Mouse (Mus musculus) liver, postnatal 0 days (tissue): Measurements from ENCODE around the gene Myh6.
"Not testable (repeated sequence)": the region's sequence is repeated elsewhere in the genome, so short reads cannot be mapped to it uniquely, and the experiment has no call there.

Experiments
- CTCF ChIP-seq: sonication (generic); IDR thresholded peaks from 2 replicates; pipeline ENCODE4 v1.5.1; 2016; ENCODE audit warnings: antibody characterized with exemption, low read depth
- EP300 ChIP-seq: IDR thresholded peaks from 2 replicates; pipeline ENCODE4 v1.6.1; 2016; ENCODE audit warnings: antibody characterized with exemption, low read depth, mild to moderate bottlenecking

GRCm38 (mm10) chr14:54999868-55000267 lies 33.1 kb upstream of the Myh6 start:
- TF ChIP-seq CTCF, EP300: not testable (repeated sequence)
